Mouse (Mus musculus) stomach, embryonic 14.5 days (tissue): ENCODE measurements around the gene Gm37240. TPM values are rescaled to one million over a fixed set of nuclear protein-coding genes. Genes with fewer than 3 reads are reported as not detected.

ENCODE experiments used
- ATAC-seq: fragments of 200-750 bp; cut with Nextera tagmentation; 2 replicates; pipeline ENCODE4 v1.8.0; 2017; ENCODE audit warnings: low read depth, moderate TSS enrichment; ENCODE audit not compliant: insufficient number of reproducible peaks, insufficient read depth, low FRiP score
- H3K27ac ChIP-seq: fragments of 300-500 bp; sonication (generic); 2 replicates; pipeline ENCODE4 v1.5.1; 2014; ENCODE audit warnings: mild to moderate bottlenecking, low read length, moderate library complexity, mixed read lengths
- H3K27me3 ChIP-seq: fragments of 300-500 bp; sonication (generic); 2 replicates; pipeline ENCODE4 v1.6.1; 2014; ENCODE audit warnings: low read length, control low read depth, mixed read lengths; ENCODE audit not compliant: control insufficient read depth, insufficient read depth
- H3K36me3 ChIP-seq: fragments of 300-500 bp; sonication (generic); 2 replicates; pipeline ENCODE4 v1.6.1; 2014; ENCODE audit warnings: mild to moderate bottlenecking, control low read depth, low read length, moderate library complexity, mixed read lengths; ENCODE audit not compliant: control insufficient read depth, insufficient read depth
- H3K4me1 ChIP-seq: fragments of 300-500 bp; sonication (generic); 2 replicates; pipeline ENCODE4 v1.6.1; 2014; ENCODE audit warnings: low read length, control low read depth, mixed read lengths; ENCODE audit not compliant: control insufficient read depth, insufficient read depth
- H3K4me2 ChIP-seq: fragments of 300-500 bp; sonication (generic); replicated peaks from 2 replicates; pipeline ENCODE4 v1.6.1; 2014; ENCODE audit warnings: low read depth, low read length, control low read depth
- H3K4me3 ChIP-seq: fragments of 300-500 bp; sonication (generic); 2 replicates; pipeline ENCODE4 v1.5.1; 2014; ENCODE audit warnings: low read depth, low read length, control low read depth
- H3K9ac ChIP-seq: fragments of 300-500 bp; sonication (generic); replicated peaks from 2 replicates; pipeline ENCODE4 v1.6.1; 2014; ENCODE audit warnings: low read depth, mild to moderate bottlenecking, control low read depth, low read length, moderate library complexity, mixed read lengths
- H3K9me3 ChIP-seq: fragments of 300-500 bp; sonication (generic); 2 replicates; pipeline ENCODE4 v1.6.1; 2016; ENCODE audit warnings: low read depth, low read length, control low read depth; ENCODE audit not compliant: control insufficient read depth
- WGBS: fragments of 180-500 bp; shearing (Covaris S2); extraction: QIAGEN DNeasy Blood & Tissue Kit; methylation state at CpG from one replicate; pipeline ENCODE4 v1.1.7; 2014; 5-methylcytosine and 5-hydroxymethylcytosine counted together
- polyA plus RNA-seq: library from polyadenylated mRNA; unstranded; fragments of >200 nt; fragmentation: Nextera tagmentation; extraction: Ambion mirVana; gene quantifications from 2 replicates; pipeline ENCODE4 v1.2.1, GENCODE M21; 2014

Gene Gm37240
- polyA plus RNA-seq, 1 experiment from 2014 or later: 9.6 TPM

- Histone ChIP-seq H3K27ac (no peak overlapping the region), H3K4me3 (no peak overlapping the region), H3K9ac (no peak overlapping the region), H3K4me2 (no peak overlapping the region), H3K36me3 (no peaks in the 10 kb centered on the region), H3K4me1 (no peaks in the 10 kb centered on the region), H3K27me3 (no peaks in the 10 kb centered on the region), H3K9me3 (no peaks in the 10 kb centered on the region)
- no peak for ATAC-seq
- 35% methylated on average over 4 of the region's 4 CpGs for WGBS
These were observed 141.2 kb downstream of the Gm37240 start for GRCm38 (mm10) chr3:85746116-85746515.

- no peak overlapping the region for H3K27ac ChIP-seq
- H3K4me1 ChIP-seq: no peaks in the 10 kb centered on the region
- ATAC-seq: no peak
- H3K36me3 ChIP-seq: no peaks in the 10 kb centered on the region
- H3K4me2 ChIP-seq: no peak overlapping the region
- H3K9ac ChIP-seq: no peak overlapping the region
- 89% methylated on average over 3 of the region's 3 CpGs for whole genome bisulfite sequencing
- no peaks in the 10 kb centered on the region for H3K9me3 ChIP-seq
- H3K27me3 ChIP-seq: no peaks in the 10 kb centered on the region
- no peak overlapping the region for H3K4me3 ChIP-seq
These were observed 145.6 kb downstream of the Gm37240 start for GRCm38 (mm10) chr3:85741767-85742166.

GRCm38 (mm10) chr3:85738591-85738990 lies 148.7 kb downstream of the Gm37240 start:
- Histone ChIP-seq H3K4me1 (no peaks in the 10 kb centered on the region), H3K4me3 (no peak overlapping the region), H3K9me3 (no peaks in the 10 kb centered on the region), H3K36me3 (no peaks in the 10 kb centered on the region), H3K4me2 (no peak overlapping the region), H3K27ac (no peak overlapping the region), H3K27me3 (no peaks in the 10 kb centered on the region), H3K9ac (no peak overlapping the region)
- 58% methylated on average over 3 of the region's 3 CpGs for WGBS
- no peak for ATAC-seq

- Histone ChIP-seq H3K9me3 (no peaks in the 10 kb centered on the region), H3K4me1 (no peaks in the 10 kb centered on the region), H3K4me3 (no peak overlapping the region), H3K36me3 (no peaks in the 10 kb centered on the region), H3K27me3 (no peaks in the 10 kb centered on the region), H3K27ac (no peak overlapping the region), H3K9ac (no peak overlapping the region), H3K4me2 (no peak overlapping the region)
- ATAC-seq: no peak
- 79% methylated on average over 5 of the region's 5 CpGs for WGBS
These were observed 153.2 kb downstream of the Gm37240 start for GRCm38 (mm10) chr3:85733939-85734729.

GRCm38 (mm10) chr3:85727171-85727570 lies 160.1 kb downstream of the Gm37240 start:
- WGBS: 52% methylated on average over 2 of the region's 2 CpGs
- no peak for ATAC-seq
- Histone ChIP-seq H3K27ac (no peak overlapping the region), H3K4me3 (no peak overlapping the region), H3K9me3 (no peaks in the 10 kb centered on the region), H3K9ac (no peak overlapping the region), H3K27me3 (no peaks in the 10 kb centered on the region), H3K4me2 (no peak overlapping the region), H3K4me1 (no peaks in the 10 kb centered on the region), H3K36me3 (no peaks in the 10 kb centered on the region)

- H3K4me1 ChIP-seq: no peaks in the 10 kb centered on the region
- no peak overlapping the region for H3K27ac ChIP-seq
- ATAC-seq: no peak
- no peak overlapping the region for H3K9ac ChIP-seq
- no peaks in the 10 kb centered on the region for H3K36me3 ChIP-seq
- no peaks in the 10 kb centered on the region for H3K27me3 ChIP-seq
- H3K9me3 ChIP-seq: no peaks in the 10 kb centered on the region
- 80% methylated on average over 3 of the region's 3 CpGs for WGBS
- H3K4me3 ChIP-seq: no peak overlapping the region
- H3K4me2 ChIP-seq: no peak overlapping the region
These were observed 161.3 kb downstream of the Gm37240 start for GRCm38 (mm10) chr3:85725971-85726370.

- no peak for ATAC-seq
- WGBS: 58% methylated on average over 2 of the region's 2 CpGs
- H3K4me3 ChIP-seq: no peak overlapping the region
- H3K4me2 ChIP-seq: no peak overlapping the region
- H3K4me1 ChIP-seq: no peaks in the 10 kb centered on the region
- no peaks in the 10 kb centered on the region for H3K27me3 ChIP-seq
- no peak overlapping the region for H3K9ac ChIP-seq
- H3K36me3 ChIP-seq: no peaks in the 10 kb centered on the region
- H3K9me3 ChIP-seq: no peaks in the 10 kb centered on the region
- no peak overlapping the region for H3K27ac ChIP-seq
These were observed 162.2 kb downstream of the Gm37240 start for GRCm38 (mm10) chr3:85725110-85725509.

GRCm38 (mm10) chr3:85722581-85722980 lies 164.7 kb downstream of the Gm37240 start:
- H3K9ac ChIP-seq: no peak overlapping the region
- WGBS: 75% methylated on average over 6 of the region's 6 CpGs
- no peaks in the 10 kb centered on the region for H3K4me1 ChIP-seq
- no peak overlapping the region for H3K27ac ChIP-seq
- no peaks in the 10 kb centered on the region for H3K27me3 ChIP-seq
- H3K36me3 ChIP-seq: no peaks in the 10 kb centered on the region
- no peak overlapping the region for H3K4me2 ChIP-seq
- H3K9me3 ChIP-seq: no peaks in the 10 kb centered on the region
- no peak overlapping the region for H3K4me3 ChIP-seq
- ATAC-seq: no peak
